Mouse (Mus musculus) left cerebral cortex, adult 2 months (tissue): ENCODE measurements around the gene Ppia. TPM values are rescaled to one million over a fixed set of nuclear protein-coding genes. Genes with fewer than 3 reads are reported as not detected.
"Not testable (repeated sequence)": the region's sequence is repeated elsewhere in the genome, so short reads cannot be mapped to it uniquely, and the experiment has no call there.

Experiments used
- DNase-seq, 2 experiments: peaks; one replicate each; pipeline ENCODE4 v3.0.0; 2021 to 2022; ENCODE audit warnings: low spot score in 2 of 2, mixed read lengths in 1 of 2; ENCODE audit errors: extremely low spot score in 1 of 2
- H3K27ac ChIP-seq: fragments of 200-600 bp; 2 replicates; pipeline ENCODE4 v1.8.1; 2022
- H3K4me3 ChIP-seq: fragments of 200-600 bp; 2 replicates; pipeline ENCODE4 v1.8.1; 2022
- CTCF ChIP-seq: fragments of 200-600 bp; IDR thresholded peaks from 2 replicates; pipeline ENCODE4 v1.8.1; 2022; ENCODE audit warnings: antibody characterized with exemption, mild to moderate bottlenecking, moderate library complexity
- intact Hi-C: fragments of 180-260 bp; cut with DNase I; formaldehyde crosslinking; loops from one replicate; pipeline ENCODE4 v1.15.1; 2025
- total RNA-seq, 2 experiments: library from RNA; stranded (reverse); gene quantifications; 2 replicates each; pipeline ENCODE4 v1.2.3; 2021

Gene Ppia
- total RNA-seq, 2 experiments from 2014 or later: 1,634 to 1,792 TPM

GRCm38 (mm10) chr11:6418751-6419150, 3.5 kb downstream of the Ppia start:
- no peak overlapping the region for H3K27ac ChIP-seq
- intact Hi-C loops: no loop called here
- no peak overlapping the region for H3K4me3 ChIP-seq
- TF ChIP-seq CTCF: no peak
- no peak for DNase-seq

- H3K27ac ChIP-seq, intact Hi-C loops, H3K4me3 ChIP-seq, DNase-seq: not testable (repeated sequence)
Observed at GRCm38 (mm10) chr11:6419156-6419555, 3.9 kb downstream of the Ppia start.

GRCm38 (mm10) chr11:6420283-6420703, 5.0 kb downstream of the Ppia start:
- TF ChIP-seq CTCF: no peak
- Histone ChIP-seq H3K4me3 (no peak overlapping the region), H3K27ac (no peak overlapping the region)
- intact Hi-C loops: no loop called here
- DNase-seq: no peak

- Histone ChIP-seq H3K27ac (no peak overlapping the region), H3K4me3 (no peak overlapping the region)
- intact Hi-C loops: no loop called here
- no peak for TF ChIP-seq CTCF
- no peak for DNase-seq
Observed at GRCm38 (mm10) chr11:6420722-6421350, 5.6 kb downstream of the Ppia start.

- no peak for DNase-seq
- Histone ChIP-seq H3K4me3 (no peak overlapping the region), H3K27ac (no peak overlapping the region)
- no peak for TF ChIP-seq CTCF
- intact Hi-C loops: no loop called here
Observed at GRCm38 (mm10) chr11:6430186-6430585, 14.9 kb downstream of the Ppia start.

- peak; percentile 28 to 30 for DNase-seq
- Histone ChIP-seq H3K27ac (no peak overlapping the region), H3K4me3 (no peak overlapping the region)
- TF ChIP-seq CTCF: peak; percentile 55
- intact Hi-C loops: no loop called here
Observed at GRCm38 (mm10) chr11:6436442-6436841, 21.2 kb downstream of the Ppia start.

GRCm38 (mm10) chr11:6437667-6438066, 22.4 kb downstream of the Ppia start:
- intact Hi-C loops: no loop called here
- no peak for TF ChIP-seq CTCF
- DNase-seq: no peak
- Histone ChIP-seq H3K4me3 (no peak overlapping the region), H3K27ac (no peak overlapping the region)

GRCm38 (mm10) chr11:6440171-6440570, 24.9 kb downstream of the Ppia start:
- intact Hi-C loops: no loop called here

GRCm38 (mm10) chr11:6442566-6442965, 27.3 kb downstream of the Ppia start:
- TF ChIP-seq CTCF: no peak
- intact Hi-C loops: no loop called here

More at GRCm38 (mm10) chr11:6440171-6440570, 24.9 kb downstream of the Ppia start:
- Histone ChIP-seq H3K4me3 (no peak overlapping the region), H3K27ac (no peak overlapping the region)
- TF ChIP-seq CTCF: no peak
- DNase-seq: no peak

GRCm38 (mm10) chr11:6443102-6443501, 27.9 kb downstream of the Ppia start:
- TF ChIP-seq CTCF: no peak
- intact Hi-C loops: no loop called here
- no peak for DNase-seq
- Histone ChIP-seq H3K27ac (no peak overlapping the region), H3K4me3 (peak overlapping the region; percentile 76)

More at GRCm38 (mm10) chr11:6442566-6442965, 27.3 kb downstream of the Ppia start:
- Histone ChIP-seq H3K27ac (no peak overlapping the region), H3K4me3 (no peak overlapping the region)
- no peak for DNase-seq

- peak overlapping the region; percentile 88 for H3K27ac ChIP-seq
- peak overlapping the region; percentile 76 for H3K4me3 ChIP-seq
- TF ChIP-seq CTCF: no peak
- intact Hi-C loops: loop anchor here (1.0 kb wide), 1 partner anchor 33 kb away; no protein-coding TSS in a partner anchor
- no peak for DNase-seq
Observed at GRCm38 (mm10) chr11:6443727-6444076, 28.5 kb downstream of the Ppia start.

GRCm38 (mm10) chr11:6444077-6444853, 29.0 kb downstream of the Ppia start, which contains the start of gene H2afv:
TSS of gene H2afv (minus strand) at chr11:6444443.
- intact Hi-C loops: loop anchor here (1.0 kb wide), 1 partner anchor 32 kb away; no protein-coding TSS in a partner anchor
- Histone ChIP-seq H3K4me3 (peak within 1 kb of the TSS; percentile 76), H3K27ac (peak within 1 kb of the TSS; percentile 88)
- TF ChIP-seq CTCF: peak; percentile 26
- DNase-seq: peak; percentile 99
